Mouse (Mus musculus) embryonic facial prominence, embryonic 15.5 days (tissue): Measurements from ENCODE around the gene Agxt. TPM values are rescaled to one million over a fixed set of nuclear protein-coding genes. Genes with fewer than 3 reads are reported as not detected.

ENCODE experiments used
- polyA plus RNA-seq: library from polyadenylated mRNA; unstranded; fragments of >200 nt; fragmentation: Nextera tagmentation; extraction: Ambion mirVana; gene quantifications from 2 replicates; pipeline ENCODE4 v1.2.1, GENCODE M21; 2015

Agxt gene
- polyA plus RNA-seq, 1 experiment from 2014 or later, result 0.11 TPM

Other genes with a start within 250 kb of the Agxt start
- gene Ankmy1, start 232.3 kb upstream of the Agxt start, polyA plus RNA-seq, result 0.88 and 1.0 TPM in 2 replicates
- gene Dusp28, start 228.3 kb upstream of the Agxt start, polyA plus RNA-seq, result 10.1 and 11.5 TPM in 2 replicates
- 47.7 and 47.8 TPM in 2 replicates for gene Rnpepl1, start 224.5 kb upstream of the Agxt start, polyA plus RNA-seq
- gene Capn10, start 200.9 kb upstream of the Agxt start, polyA plus RNA-seq, result 34.5 and 36.5 TPM in 2 replicates
- gene Gpr35, start 184.4 kb upstream of the Agxt start, polyA plus RNA-seq, result 1.2 and 2.1 TPM in 2 replicates
- gene Aqp12, start 128.9 kb upstream of the Agxt start, polyA plus RNA-seq, result not detected in 2 replicates
- gene Kif1a, start 33.3 kb upstream of the Agxt start, polyA plus RNA-seq, result 26.8 and 32.7 TPM in 2 replicates
- gene 2310007B03Rik, start 25.7 kb downstream of the Agxt start, polyA plus RNA-seq, result 18.3 and 21.8 TPM in 2 replicates
- gene Crocc2, start 33.5 kb downstream of the Agxt start, polyA plus RNA-seq, result 2.8 and 5.8 TPM in 2 replicates
- 14.4 and 16.0 TPM in 2 replicates for gene Sned1, start 100.6 kb downstream of the Agxt start, polyA plus RNA-seq
- 33.1 and 33.3 TPM in 2 replicates for gene Mterf4, start 170.7 kb downstream of the Agxt start, polyA plus RNA-seq
- gene Ppp1r7, start 207.6 kb downstream of the Agxt start, polyA plus RNA-seq, result 48.9 and 50.2 TPM in 2 replicates
- gene Pask, start 208.2 kb downstream of the Agxt start, polyA plus RNA-seq, result 12.4 and 14.2 TPM in 2 replicates
- 2.8 and 3.7 TPM in 2 replicates for gene Ano7, start 238.7 kb downstream of the Agxt start, polyA plus RNA-seq